Mouse (Mus musculus): Measurements from ENCODE around the gene Arhgef28.

Arhgef28 gene

GRCm38 (mm10) chr13:98183157-98183878, 22.9 kb downstream of the Arhgef28 start:
- DNase-seq (ENCODE audit: low read depth, low spot score): no peak

- DNase-seq (ENCODE audit: low read depth, low spot score): no peak
Measured at GRCm38 (mm10) chr13:98182330-98182729, 23.9 kb downstream of the Arhgef28 start.

GRCm38 (mm10) chr13:98180636-98181035, 25.6 kb downstream of the Arhgef28 start:
- no peak for DNase-seq (ENCODE audit: low read depth, low spot score)

GRCm38 (mm10) chr13:98175323-98176007, 30.8 kb downstream of the Arhgef28 start:
- DNase-seq (ENCODE audit: low read depth, low spot score): no peak

GRCm38 (mm10) chr13:98173008-98173407, 33.2 kb downstream of the Arhgef28 start:
- no peak for DNase-seq (ENCODE audit: low read depth, low spot score)

GRCm38 (mm10) chr13:98172365-98172764, 33.9 kb downstream of the Arhgef28 start:
- DNase-seq (ENCODE audit: low read depth, low spot score): no peak

GRCm38 (mm10) chr13:98171706-98172105, 34.5 kb downstream of the Arhgef28 start:
- no peak for DNase-seq (ENCODE audit: low read depth, low spot score)

- no peak for DNase-seq (ENCODE audit: low read depth, low spot score)
Measured at GRCm38 (mm10) chr13:98171257-98171656, 35.0 kb downstream of the Arhgef28 start.

GRCm38 (mm10) chr13:98164878-98165277, 41.4 kb downstream of the Arhgef28 start:
- no peak for DNase-seq (ENCODE audit: low read depth, low spot score)

GRCm38 (mm10) chr13:98161496-98161895, 44.7 kb downstream of the Arhgef28 start:
- DNase-seq (ENCODE audit: low read depth, low spot score): no peak

- no peak for DNase-seq (ENCODE audit: low read depth, low spot score)
Measured at GRCm38 (mm10) chr13:98156656-98157055, 49.6 kb downstream of the Arhgef28 start.

GRCm38 (mm10) chr13:98152759-98153158, 53.5 kb downstream of the Arhgef28 start:
- no peak for DNase-seq (ENCODE audit: low read depth, low spot score)

GRCm38 (mm10) chr13:98147532-98147931, 58.7 kb downstream of the Arhgef28 start:
- no peak for DNase-seq (ENCODE audit: low read depth, low spot score)

GRCm38 (mm10) chr13:98146573-98147160, 59.6 kb downstream of the Arhgef28 start:
- DNase-seq (ENCODE audit: low read depth, low spot score): no peak

- no peak for DNase-seq (ENCODE audit: low read depth, low spot score)
Measured at GRCm38 (mm10) chr13:98145310-98145709, 60.9 kb downstream of the Arhgef28 start.

GRCm38 (mm10) chr13:98143000-98143399, 63.2 kb downstream of the Arhgef28 start:
- DNase-seq (ENCODE audit: low read depth, low spot score): no peak

- DNase-seq (ENCODE audit: low read depth, low spot score): no peak
Measured at GRCm38 (mm10) chr13:98140626-98141025, 65.6 kb downstream of the Arhgef28 start.

GRCm38 (mm10) chr13:98138786-98139185, 67.5 kb downstream of the Arhgef28 start:
- DNase-seq (ENCODE audit: low read depth, low spot score): no peak

- no peak for DNase-seq (ENCODE audit: low read depth, low spot score)
Measured at GRCm38 (mm10) chr13:98135890-98136555, 70.2 kb downstream of the Arhgef28 start.

- no peak for DNase-seq (ENCODE audit: low read depth, low spot score)
Measured at GRCm38 (mm10) chr13:98132951-98133350, 73.3 kb downstream of the Arhgef28 start.

- DNase-seq (ENCODE audit: low read depth, low spot score): no peak
Measured at GRCm38 (mm10) chr13:98132264-98132663, 74.0 kb downstream of the Arhgef28 start.

GRCm38 (mm10) chr13:98125666-98126065, 80.6 kb downstream of the Arhgef28 start:
- DNase-seq (ENCODE audit: low read depth, low spot score): no peak

Data from retina, postnatal 7 days (tissue).